Mouse (Mus musculus) G1E (cell line): Measurements from ENCODE around the gene Zmym6.

Experiments used
- CTCF ChIP-seq: IDR thresholded peaks from 2 replicates; pipeline ENCODE4 v1.5.1; 2012; ENCODE audit warnings: low read depth, low read length, inconsistent platforms, mixed read lengths
- GATA1 ChIP-seq: IDR thresholded peaks from 2 replicates; pipeline ENCODE4 v1.6.1; 2012; ENCODE audit warnings: borderline replicate concordance, low read length, inconsistent platforms, mixed read lengths
- POLR2AphosphoS5 ChIP-seq: IDR thresholded peaks from 2 replicates; pipeline ENCODE4 v1.6.1; 2012; ENCODE audit warnings: low read depth, low read length, inconsistent platforms; ENCODE audit not compliant: insufficient replicate concordance

DNA sequence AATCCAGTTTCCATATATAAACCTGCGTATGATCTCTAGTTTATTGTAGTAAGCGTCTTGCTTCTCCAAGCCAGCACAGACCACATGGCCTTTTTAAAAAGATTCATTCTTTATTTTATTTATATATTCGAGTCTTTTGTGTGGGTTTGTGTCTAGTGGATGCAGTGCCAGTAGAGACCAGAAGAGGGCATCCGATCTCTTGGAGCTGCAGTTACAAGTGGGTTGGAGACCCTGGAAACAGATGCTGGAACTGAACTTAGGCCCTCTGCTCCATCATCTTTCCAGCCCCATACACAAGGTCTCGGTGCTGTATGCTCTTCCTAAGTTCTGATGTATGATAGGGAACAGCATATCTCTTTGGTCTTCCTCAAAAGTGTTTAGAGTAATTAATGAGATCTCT, 78.6 kb downstream of the Zmym6 start:
- TF ChIP-seq CTCF (no peak), POLR2AphosphoS5 (no peak), GATA1 (no peak)
